Mouse (Mus musculus): ENCODE data around the gene Gm49345. TPM values are rescaled to one million over a fixed set of nuclear protein-coding genes. Genes with fewer than 3 reads are reported as not detected.

Gm49345 gene
- total and polyA plus RNA-seq, 3 experiments = 2.6 to 5.9 TPM; not detected in 1

Other genes with a start within 250 kb of the Gm49345 start
- gene Zfp429, start 237.9 kb downstream of the Gm49345 start, total RNA-seq (2014; fragmentation: Nextera tagmentation) = 12.6 and 19.6 TPM in 2 replicates
- 4.0 and 9.5 TPM in 2 replicates for gene Zfp429, start 237.9 kb downstream of the Gm49345 start, total RNA-seq (2017)
- gene Zfp429, start 237.9 kb downstream of the Gm49345 start, polyA plus RNA-seq (2012) = 0.65 and 1.2 TPM in 2 replicates
- gene Zfp459, start 216.4 kb downstream of the Gm49345 start, total RNA-seq (2014; fragmentation: Nextera tagmentation) = not detected in 2 replicates
- gene Zfp459, start 216.4 kb downstream of the Gm49345 start, total RNA-seq (2017) = 0.05 and 0.06 TPM in 2 replicates
- gene Zfp459, start 216.4 kb downstream of the Gm49345 start, polyA plus RNA-seq (2012) = not detected in 2 replicates
- 35.1 and 39.2 TPM in 2 replicates for gene Zfp874a, start 186.1 kb downstream of the Gm49345 start, total RNA-seq (2014; fragmentation: Nextera tagmentation)
- 11.3 and 13.2 TPM in 2 replicates for gene Zfp874a, start 186.1 kb downstream of the Gm49345 start, total RNA-seq (2017)
- gene Zfp874a, start 186.1 kb downstream of the Gm49345 start, polyA plus RNA-seq (2012) = 0.45 and 0.70 TPM in 2 replicates
- 32.2 and 37.7 TPM in 2 replicates for gene Zfp874b, start 153.5 kb downstream of the Gm49345 start, total RNA-seq (2014; fragmentation: Nextera tagmentation)
- 18.6 and 22.0 TPM in 2 replicates for gene Zfp874b, start 153.5 kb downstream of the Gm49345 start, total RNA-seq (2017)
- gene Zfp874b, start 153.5 kb downstream of the Gm49345 start, polyA plus RNA-seq (2012) = 0.63 and 0.69 TPM in 2 replicates
- gene Zfp58, start 137.2 kb downstream of the Gm49345 start, total RNA-seq (2014; fragmentation: Nextera tagmentation) = 18.7 and 26.3 TPM in 2 replicates
- gene Zfp58, start 137.2 kb downstream of the Gm49345 start, total RNA-seq (2017) = 13.6 and 14.2 TPM in 2 replicates
- 0.40 and 0.80 TPM in 2 replicates for gene Zfp58, start 137.2 kb downstream of the Gm49345 start, polyA plus RNA-seq (2012)
- 3.2 and 4.3 TPM in 2 replicates for gene Gm26965, start 111.6 kb downstream of the Gm49345 start, total RNA-seq (2014; fragmentation: Nextera tagmentation)
- gene Gm26965, start 111.6 kb downstream of the Gm49345 start, total RNA-seq (2017) = 0.55 TPM in 1 of 2 replicates, not detected in the other
- not detected in 2 replicates for gene Gm26965, start 111.6 kb downstream of the Gm49345 start, polyA plus RNA-seq (2012)
- gene Zfp87, start 111.6 kb downstream of the Gm49345 start, total RNA-seq (2014; fragmentation: Nextera tagmentation) = 35.0 and 43.3 TPM in 2 replicates
- gene Zfp87, start 111.6 kb downstream of the Gm49345 start, total RNA-seq (2017) = 31.5 and 32.8 TPM in 2 replicates
- gene Zfp87, start 111.6 kb downstream of the Gm49345 start, polyA plus RNA-seq (2012) = 0.86 and 1.3 TPM in 2 replicates
- gene Zfp748, start 83.9 kb downstream of the Gm49345 start, total RNA-seq (2014; fragmentation: Nextera tagmentation) = 16.6 and 18.4 TPM in 2 replicates
- gene Zfp748, start 83.9 kb downstream of the Gm49345 start, total RNA-seq (2017) = 14.6 and 15.8 TPM in 2 replicates
- 0.25 and 0.28 TPM in 2 replicates for gene Zfp748, start 83.9 kb downstream of the Gm49345 start, polyA plus RNA-seq (2012)
- gene Zfp729b, start 28.1 kb downstream of the Gm49345 start, total RNA-seq (2014; fragmentation: Nextera tagmentation) = 21.3 and 21.7 TPM in 2 replicates
- gene Zfp729b, start 28.1 kb downstream of the Gm49345 start, total RNA-seq (2017) = 25.6 and 26.0 TPM in 2 replicates
- gene Zfp729b, start 28.1 kb downstream of the Gm49345 start, polyA plus RNA-seq (2012) = 0.40 and 0.65 TPM in 2 replicates
- gene Zfp729a, start within 50 bp of the Gm49345 start, total RNA-seq (2014; fragmentation: Nextera tagmentation) = 20.1 and 23.6 TPM in 2 replicates
- gene Zfp729a, start within 50 bp of the Gm49345 start, total RNA-seq (2017) = 9.3 and 11.1 TPM in 2 replicates
- 0.17 and 0.28 TPM in 2 replicates for gene Zfp729a, start within 50 bp of the Gm49345 start, polyA plus RNA-seq (2012)
- gene Zfp738, start 49.3 kb upstream of the Gm49345 start, total RNA-seq (2014; fragmentation: Nextera tagmentation) = 20.3 and 35.4 TPM in 2 replicates
- gene Zfp738, start 49.3 kb upstream of the Gm49345 start, total RNA-seq (2017) = 16.3 and 17.8 TPM in 2 replicates
- gene Zfp738, start 49.3 kb upstream of the Gm49345 start, polyA plus RNA-seq (2012) = 0.26 and 0.47 TPM in 2 replicates
- 16.5 and 17.2 TPM in 2 replicates for gene Zfp65, start 91.4 kb upstream of the Gm49345 start, total RNA-seq (2014; fragmentation: Nextera tagmentation)
- 14.6 and 22.7 TPM in 2 replicates for gene Zfp65, start 91.4 kb upstream of the Gm49345 start, total RNA-seq (2017)
- 0.36 and 0.78 TPM in 2 replicates for gene Zfp65, start 91.4 kb upstream of the Gm49345 start, polyA plus RNA-seq (2012)
- gene Zfp85, start 117.5 kb upstream of the Gm49345 start, total RNA-seq (2014; fragmentation: Nextera tagmentation) = 9.5 and 9.9 TPM in 2 replicates
- 9.2 and 9.5 TPM in 2 replicates for gene Zfp85, start 117.5 kb upstream of the Gm49345 start, total RNA-seq (2017)
- 0.17 and 0.20 TPM in 2 replicates for gene Zfp85, start 117.5 kb upstream of the Gm49345 start, polyA plus RNA-seq (2012)
- 1.5 and 11.4 TPM in 2 replicates for gene Zfp493, start 141.9 kb upstream of the Gm49345 start, total RNA-seq (2014; fragmentation: Nextera tagmentation)
- 1.4 and 2.3 TPM in 2 replicates for gene Zfp493, start 141.9 kb upstream of the Gm49345 start, total RNA-seq (2017)
- 0.18 and 0.29 TPM in 2 replicates for gene Zfp493, start 141.9 kb upstream of the Gm49345 start, polyA plus RNA-seq (2012)
- 4.8 and 5.0 TPM in 2 replicates for gene Zfp273, start 176.0 kb upstream of the Gm49345 start, total RNA-seq (2014; fragmentation: Nextera tagmentation)
- 3.9 and 5.8 TPM in 2 replicates for gene Zfp273, start 176.0 kb upstream of the Gm49345 start, total RNA-seq (2017)
- gene Zfp273, start 176.0 kb upstream of the Gm49345 start, polyA plus RNA-seq (2012) = 0.13 TPM in 2 replicates
- gene Gm10037, start 193.3 kb upstream of the Gm49345 start, total RNA-seq (2014; fragmentation: Nextera tagmentation) = not detected in 2 replicates
- not detected in 2 replicates for gene Gm10037, start 193.3 kb upstream of the Gm49345 start, total RNA-seq (2017)
- not detected in 2 replicates for gene Gm10037, start 193.3 kb upstream of the Gm49345 start, polyA plus RNA-seq (2012)
- gene BC048507, start 225.6 kb upstream of the Gm49345 start, total RNA-seq (2014; fragmentation: Nextera tagmentation) = not detected in 2 replicates
- not detected in 2 replicates for gene BC048507, start 225.6 kb upstream of the Gm49345 start, total RNA-seq (2017)
- gene BC048507, start 225.6 kb upstream of the Gm49345 start, polyA plus RNA-seq (2012) = not detected in 2 replicates